Mouse (Mus musculus) spleen, postnatal 10 days (tissue): ENCODE measurements around the gene Myh9.

ENCODE experiments used
- DNase-seq, 2 experiments: peaks; one replicate each; pipeline ENCODE4 v3.0.0; 2021 to 2022; ENCODE audit warnings: low spot score in 2 of 2

Gene Myh9

DNA sequence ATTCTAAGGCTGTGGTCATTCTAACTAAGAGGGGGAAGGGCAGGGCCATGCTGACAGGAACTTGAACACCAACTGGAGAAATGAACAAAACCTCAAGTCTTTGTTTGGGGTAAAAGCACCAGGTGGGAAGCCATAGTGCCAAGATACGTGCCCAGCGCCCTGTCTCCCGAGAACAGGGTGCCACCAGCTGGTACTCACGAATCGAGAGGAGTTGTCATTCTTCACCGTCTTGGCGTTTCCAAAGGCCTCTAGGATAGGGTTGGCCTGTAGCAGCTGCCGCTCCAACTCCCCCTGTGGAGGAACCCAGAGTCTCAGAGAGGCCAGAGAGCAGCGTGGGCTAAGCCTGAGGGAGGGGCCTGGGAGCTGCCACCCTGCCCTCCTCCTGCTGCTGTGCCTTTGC lies 49.9 kb downstream of the Myh9 start:
- no peak for DNase-seq

DNA sequence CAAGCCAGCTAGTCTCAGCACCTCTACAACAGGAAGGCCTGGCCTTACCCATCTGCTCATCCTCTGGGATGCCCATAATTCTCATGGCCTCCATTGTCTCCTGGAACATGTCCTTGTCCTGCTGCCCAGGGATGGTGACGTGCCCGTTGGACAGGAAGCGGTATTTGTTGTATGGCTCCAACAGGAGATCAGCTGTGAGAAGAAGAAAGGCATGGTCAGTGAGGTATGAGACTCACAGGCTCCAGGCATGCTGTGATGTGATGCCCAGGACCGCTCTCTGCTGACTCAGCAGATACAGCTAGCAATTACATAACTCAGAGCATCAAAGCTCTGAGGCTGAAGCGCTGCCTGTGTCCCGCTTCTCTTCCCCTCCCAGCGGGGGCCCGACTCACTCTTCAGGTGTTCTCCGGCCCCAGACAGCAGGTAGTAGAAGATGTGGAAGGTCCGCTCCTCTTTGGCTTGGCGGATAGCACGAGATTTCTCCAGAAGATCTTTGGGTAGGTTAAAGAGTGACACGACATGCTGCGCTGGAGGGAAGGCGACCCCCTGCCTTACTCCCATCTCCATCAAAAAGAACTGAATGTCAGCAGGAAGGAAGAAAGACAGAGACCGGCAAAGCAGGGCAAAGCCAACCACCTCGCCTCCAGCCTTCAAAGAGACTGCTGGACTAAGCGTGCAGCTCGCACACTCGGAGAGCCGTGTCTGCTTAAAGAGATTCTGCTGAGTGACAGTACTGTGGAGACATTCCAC lies 51.1 kb downstream of the Myh9 start:
- no peak for DNase-seq

DNA sequence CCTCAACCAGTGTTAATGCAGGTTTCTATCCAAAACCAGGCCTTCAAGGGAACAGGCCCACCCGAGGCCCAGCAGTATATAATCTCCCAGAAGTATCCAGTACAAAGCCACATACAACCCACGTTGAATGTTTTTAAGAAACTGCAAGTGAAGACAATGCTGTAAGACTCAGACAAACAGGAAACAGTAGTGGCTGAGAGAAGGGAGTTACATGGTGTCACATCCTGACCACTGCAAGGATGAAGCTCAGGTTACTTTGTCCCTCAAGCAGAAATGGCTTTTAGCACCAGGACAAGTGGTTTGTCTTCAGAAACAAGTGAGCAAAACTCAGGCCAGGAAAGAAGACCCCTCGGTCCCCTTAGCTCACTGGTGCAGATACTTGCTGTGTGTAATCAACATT lies 52.8 kb downstream of the Myh9 start:
- DNase-seq, result no peak

DNA sequence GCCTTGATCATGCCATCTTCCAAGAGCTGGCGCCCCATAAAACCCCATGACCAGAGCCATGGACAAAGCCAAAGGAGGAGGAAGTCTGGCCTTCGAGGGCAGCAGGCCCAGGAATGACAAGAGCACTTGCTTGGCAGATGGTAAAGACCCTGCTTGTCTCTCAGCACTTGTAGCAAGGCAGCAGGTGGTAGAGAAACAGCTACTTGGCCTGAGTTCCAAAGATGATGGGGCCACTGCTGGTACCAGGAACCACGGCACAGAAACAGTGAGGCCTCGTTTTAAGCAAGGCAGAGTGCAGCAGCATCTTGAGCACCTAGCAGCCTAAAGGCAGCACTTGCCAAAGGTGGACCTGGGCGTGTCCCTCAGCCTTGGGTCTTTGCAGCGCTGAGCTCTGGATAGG lies 53.6 kb downstream of the Myh9 start:
- no peak for DNase-seq

DNA sequence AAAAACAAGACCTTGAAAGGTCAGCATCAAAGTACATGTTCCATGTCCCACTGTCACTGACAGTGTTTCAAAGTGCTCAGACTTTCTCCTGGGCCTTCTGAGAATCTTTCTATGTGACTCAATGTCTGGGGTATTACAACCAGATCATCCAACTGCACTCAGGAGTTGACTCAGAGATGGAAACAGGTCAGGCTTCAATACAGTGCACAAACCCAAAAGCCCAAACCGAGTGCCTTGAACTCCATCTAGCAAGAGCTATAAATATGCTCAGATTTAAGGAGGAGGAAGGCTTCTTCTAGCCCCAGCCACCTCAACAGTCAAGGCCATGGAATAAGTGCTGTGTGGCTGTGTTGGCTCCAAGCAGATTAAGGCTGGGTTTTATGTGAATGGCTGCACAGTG lies 56.2 kb downstream of the Myh9 start:
- no peak for DNase-seq

DNA sequence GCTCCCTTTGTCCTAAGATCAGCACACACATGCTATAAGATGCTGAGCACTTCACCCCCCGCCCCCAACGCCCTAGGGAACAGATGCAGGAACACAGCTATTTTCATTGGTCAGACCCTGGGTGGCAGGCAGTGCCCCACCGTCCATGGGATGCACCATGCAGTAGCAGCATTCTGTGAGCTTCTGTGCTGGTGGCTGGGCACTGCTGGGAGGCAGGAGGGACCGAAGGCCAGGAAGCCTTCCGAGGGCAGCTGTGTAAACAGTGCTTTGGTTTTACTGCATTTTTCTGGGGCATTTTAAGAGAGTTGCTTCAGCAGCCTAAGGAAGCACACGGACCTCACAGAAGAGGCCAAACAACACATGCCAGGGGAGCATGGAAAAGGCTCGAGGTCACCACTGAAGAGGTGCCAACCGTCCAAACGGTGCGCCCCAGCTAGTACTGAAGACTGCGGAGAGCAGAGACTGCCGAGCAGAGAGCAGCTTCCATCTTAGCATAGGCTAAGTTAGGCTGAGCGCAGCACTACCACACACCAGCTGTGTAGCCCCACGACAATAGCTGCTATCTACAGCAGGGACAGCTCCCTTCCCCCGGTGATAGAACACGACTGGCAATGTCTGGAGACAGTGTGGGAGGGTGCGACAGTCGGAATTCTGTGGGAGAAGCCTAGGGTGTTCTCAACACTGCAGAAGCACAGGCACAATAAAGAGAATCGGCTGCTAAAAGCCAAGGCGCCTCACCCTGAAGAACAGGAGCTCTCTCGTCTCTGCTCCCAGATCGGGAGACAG lies 57.7 kb downstream of the Myh9 start:
- no peak for DNase-seq

DNA sequence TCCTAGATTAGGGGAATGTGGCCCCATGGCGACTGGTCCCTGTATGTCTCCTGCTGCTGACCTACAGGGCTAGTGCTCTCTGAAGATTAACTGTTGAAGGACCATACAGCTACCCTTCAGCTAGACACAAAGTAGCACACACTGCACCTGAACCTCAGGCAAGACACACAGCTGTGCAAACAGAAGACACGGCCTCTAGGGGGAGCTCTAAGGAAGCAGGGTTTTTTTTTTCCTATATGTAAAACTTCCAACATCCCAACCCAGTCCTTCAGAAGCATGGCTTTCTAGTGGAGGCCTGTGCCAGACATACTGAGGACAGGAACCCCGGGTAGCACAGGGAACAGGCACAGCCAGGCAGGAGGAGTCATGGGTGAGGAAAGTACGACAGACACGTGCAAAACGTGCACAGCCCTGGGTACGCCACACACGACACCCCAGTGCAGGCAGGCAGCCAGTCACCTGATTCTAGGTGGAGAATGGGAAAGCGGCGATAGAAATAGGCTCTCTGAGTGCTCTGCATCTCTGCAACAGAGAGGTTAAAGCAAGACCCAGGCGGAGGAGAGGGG lies 59.4 kb downstream of the Myh9 start:
- peak in 1 of 2 experiments; percentile 66 for DNase-seq

DNA sequence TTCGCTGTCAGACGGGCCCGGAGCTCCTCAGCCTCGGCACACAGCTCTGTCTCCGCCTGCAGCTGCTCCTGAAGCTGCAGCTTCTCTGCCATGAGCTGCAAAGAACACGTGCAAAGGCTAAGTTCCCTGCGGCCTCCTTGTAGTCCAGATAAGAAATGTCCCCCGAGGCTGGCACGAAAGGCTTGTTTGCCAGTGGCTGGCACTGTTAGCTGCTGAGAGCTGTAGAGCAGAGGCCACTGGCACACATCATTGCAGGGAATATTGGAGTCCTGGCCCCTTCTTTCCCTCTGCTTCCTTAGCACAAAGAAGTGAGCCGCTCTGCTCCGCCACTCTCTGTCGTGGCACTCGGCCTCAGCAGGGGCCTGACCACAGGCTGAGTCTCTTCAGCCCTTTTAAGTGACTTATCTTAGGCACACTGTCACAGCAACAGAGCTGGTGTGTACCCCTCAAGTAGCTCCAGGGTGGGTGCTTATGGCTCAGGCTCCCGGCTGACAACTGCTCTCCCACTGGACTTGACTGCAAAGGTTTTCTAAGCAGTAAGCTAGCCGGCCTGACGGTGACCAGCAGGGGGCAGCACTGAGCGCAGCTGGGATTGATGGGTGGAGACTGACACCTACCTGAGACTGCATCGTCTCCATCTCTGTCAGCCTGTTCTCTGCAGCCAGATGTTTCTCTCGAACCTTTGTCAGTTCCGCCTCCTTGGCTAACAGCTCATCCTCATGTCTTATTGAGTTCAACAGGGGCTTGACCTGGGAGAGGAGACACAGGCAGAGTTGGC lies 66.6 kb downstream of the Myh9 start:
- peak; percentile 86 to 93 for DNase-seq

DNA sequence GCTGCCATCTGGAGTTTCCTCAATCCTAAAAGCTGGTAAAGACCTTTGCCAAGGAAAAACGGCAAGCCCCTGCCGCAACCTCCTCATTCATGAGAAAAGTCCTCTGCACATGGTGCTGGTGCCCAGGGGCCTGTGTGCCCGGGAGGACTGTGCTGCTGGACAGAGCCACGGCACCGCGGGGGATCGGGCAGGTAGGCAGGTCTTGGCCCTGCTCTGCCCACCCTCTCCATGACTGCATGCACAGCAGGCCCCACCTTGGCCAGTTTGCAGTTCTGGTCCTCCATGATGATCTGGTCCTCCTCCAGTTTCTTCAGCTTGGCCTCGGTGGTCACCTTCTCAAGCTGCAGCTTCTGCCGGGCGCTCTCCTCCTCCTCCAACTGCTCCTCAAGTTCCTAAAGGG lies 67.7 kb downstream of the Myh9 start:
- DNase-seq, result no peak

DNA sequence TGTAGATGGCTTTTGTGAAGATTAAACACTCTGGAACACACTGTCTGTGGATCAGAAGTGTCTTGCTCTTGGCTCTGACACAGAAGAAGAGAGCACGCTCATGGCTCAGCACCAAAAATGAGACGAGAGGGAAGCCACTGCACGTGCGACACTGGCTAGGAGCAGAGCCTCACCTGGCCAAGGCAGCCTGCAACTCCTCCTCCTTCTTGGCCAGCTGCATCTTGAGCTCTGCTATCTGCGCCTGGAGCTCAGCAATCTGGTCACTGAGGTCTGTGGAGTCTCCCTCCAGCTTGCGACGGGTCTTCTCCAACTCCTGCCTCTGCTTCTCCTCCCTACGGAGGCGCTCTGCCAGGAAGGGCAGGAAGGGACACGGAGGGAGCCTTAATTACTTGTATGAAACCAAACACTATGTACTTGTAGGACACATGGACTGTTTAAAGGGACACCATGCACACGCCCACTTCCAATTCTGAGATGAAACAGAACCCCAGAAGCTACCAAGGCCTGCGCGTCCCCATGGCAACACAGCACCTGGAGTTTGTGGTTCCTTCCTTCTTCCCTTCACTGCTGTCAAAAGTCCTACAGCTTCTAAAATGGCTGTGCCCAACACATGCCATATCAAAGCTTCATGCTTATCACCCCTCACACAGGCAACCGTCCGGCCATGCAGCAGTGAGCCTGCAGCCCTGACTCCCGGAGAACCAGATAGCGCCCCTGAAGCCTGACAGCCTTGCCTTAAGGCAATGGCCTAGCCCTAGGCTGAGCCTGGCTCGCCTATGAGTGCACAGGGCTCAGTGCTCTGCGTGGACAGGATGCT lies 68.7 kb downstream of the Myh9 start:
- peak; percentile 59 to 82 for DNase-seq

DNA sequence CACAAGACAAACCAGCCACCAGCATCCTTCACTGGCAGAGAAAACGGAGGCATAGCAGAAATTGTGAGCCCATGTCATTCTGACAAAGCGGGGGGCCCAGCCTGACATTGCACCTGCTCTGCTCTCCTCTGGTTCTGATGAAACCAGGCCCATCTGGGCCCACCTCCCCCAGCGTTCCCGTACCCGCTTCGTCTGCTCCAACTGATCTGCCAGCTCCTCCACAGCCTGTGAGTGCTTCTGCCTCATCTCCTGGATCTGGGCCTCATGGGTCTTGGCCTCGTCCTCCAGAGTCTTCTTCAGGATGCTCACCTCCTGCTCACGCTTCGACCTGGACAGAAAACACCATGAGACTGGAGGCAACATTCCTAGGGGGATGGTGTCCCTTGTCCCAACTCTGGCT lies 71.0 kb downstream of the Myh9 start:
- DNase-seq, result no peak

DNA sequence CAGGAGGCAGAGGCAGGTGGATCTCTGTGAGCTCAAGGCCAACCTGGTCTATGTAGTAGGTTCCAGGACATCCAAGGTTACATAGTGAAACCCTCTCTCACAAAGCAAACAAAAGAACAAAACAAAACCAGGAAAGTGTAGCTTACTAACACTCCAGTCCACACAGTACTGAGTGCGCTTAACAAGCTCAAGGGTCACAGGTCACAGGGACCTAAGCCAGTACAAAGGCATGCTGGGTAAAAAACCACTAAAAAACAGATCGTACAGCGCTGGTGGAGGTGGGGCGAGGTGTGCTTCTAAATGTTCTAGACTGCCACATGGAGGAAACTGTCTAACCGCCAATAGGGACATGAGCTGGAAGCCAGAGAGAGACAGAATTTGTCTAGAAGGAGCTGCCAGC lies 71.6 kb downstream of the Myh9 start:
- no peak for DNase-seq

DNA sequence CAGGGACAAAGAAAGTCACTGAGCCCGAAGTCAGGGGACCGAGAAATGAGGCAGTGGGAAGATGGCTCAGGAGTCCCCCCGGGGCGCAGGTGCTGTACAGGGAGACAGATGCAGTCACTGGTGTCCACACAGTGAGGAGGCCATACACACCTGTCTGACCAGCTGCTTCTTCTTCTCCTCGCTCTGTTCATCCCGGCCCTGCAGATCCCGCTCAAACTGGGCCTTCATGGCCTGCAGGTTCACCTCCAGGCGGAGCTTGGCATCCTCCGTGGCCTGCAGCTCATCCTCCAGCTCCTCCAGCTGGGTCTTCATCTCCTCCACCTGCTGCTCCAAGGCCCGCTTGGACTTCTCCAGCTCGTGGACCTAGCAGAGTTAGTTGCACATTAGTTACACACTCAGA lies 75.0 kb downstream of the Myh9 start:
- no peak for DNase-seq

DNA sequence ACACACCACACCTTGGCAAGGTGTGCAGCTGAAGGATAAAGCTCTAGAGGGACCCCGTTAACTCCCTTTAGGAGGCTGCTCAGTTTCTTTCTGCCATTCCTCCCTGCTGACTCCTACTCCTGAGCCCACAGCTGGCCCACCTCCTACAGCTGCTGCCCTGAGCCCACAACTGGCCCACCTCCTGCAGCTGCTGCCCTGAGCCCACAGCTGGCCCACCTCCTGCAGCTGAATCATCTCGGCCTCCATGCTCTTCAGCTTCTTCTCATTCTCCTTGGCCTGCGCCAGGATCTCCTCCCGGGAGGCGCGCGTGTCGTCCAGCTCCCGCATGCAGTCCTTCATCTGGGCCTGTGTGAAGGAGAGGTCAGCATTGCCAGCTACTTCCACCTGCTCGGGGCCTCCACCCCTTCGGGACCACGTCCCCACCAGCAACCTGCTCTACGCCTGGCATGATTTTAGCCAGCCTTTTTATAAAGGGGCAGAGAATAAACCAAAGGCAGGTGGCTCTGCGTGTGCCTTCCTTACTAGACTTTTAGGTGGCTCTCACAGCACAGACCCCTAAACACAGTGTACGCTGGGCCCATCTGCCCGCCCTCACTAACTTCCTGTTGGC lies 76.4 kb downstream of the Myh9 start:
- DNase-seq, result no peak

DNA sequence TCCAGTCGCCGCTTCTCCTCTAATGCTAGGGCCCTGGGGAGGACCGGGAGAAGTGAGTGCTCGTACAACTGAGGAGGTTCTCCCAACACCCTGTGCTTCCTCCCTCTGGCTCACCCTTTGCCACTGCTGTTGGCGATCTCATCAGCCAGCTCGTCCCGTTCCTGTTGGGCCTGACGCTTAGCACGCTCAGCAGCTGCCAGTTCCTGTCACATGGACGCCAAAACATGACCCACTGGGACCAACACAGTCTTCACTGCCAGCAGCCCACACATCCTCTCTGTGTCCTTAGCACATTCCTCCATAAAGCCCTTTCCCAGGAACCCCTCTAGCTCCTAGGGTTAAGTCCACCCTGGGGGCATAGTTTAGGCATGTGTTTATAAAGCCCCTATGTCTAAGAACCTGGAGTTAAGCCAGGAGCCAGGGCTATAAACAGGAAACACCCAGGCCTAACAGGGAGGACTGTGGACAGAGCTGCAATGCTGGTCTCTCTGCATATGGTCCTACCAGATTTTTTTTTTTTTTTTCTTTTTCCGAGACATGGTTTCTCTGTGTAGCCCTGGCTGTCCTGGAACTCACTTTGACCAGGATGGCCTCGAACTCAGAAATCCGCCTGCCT lies 77.5 kb downstream of the Myh9 start:
- DNase-seq, result no peak

DNA sequence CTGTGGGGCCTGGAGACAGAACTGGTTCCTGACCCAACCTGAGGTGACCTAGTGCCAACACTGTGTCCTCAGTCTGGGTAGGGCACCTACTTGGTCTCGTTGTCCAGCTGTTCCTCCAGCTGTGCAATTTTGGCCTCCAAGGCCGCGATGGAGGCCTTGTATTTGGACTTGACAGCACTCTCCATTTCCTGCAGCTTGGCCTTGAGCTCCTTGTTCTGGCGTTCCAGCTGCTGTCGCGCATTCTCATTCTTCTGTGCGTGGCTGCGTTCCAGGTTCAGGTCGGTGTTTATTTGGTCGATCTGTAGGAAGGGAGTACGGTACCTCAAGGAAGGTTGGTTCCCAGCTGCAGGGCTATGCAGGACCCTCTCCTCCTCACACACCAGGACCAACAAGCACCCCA lies 78.3 kb downstream of the Myh9 start:
- DNase-seq, result no peak

DNA sequence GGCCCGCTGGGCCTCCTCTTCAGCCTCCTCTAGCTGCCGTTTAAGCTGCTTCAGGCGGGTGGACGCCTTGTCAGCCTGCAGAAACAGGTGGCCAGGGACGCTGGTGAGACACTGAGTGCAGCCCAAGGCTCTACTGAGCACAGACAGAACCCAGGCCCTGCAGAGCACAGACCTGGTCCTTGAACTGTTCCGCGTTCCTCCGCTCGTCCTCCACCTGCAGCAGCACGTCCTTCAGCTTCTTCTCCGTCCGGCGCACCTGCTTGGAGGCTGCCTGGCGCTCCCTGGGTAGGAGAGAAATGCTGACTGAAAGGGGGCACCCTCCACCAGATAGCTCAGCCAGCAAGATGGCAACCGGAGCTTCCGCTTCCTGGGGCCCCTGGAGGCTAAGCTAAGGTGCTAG lies 78.9 kb downstream of the Myh9 start:
- DNase-seq, result no peak

DNA sequence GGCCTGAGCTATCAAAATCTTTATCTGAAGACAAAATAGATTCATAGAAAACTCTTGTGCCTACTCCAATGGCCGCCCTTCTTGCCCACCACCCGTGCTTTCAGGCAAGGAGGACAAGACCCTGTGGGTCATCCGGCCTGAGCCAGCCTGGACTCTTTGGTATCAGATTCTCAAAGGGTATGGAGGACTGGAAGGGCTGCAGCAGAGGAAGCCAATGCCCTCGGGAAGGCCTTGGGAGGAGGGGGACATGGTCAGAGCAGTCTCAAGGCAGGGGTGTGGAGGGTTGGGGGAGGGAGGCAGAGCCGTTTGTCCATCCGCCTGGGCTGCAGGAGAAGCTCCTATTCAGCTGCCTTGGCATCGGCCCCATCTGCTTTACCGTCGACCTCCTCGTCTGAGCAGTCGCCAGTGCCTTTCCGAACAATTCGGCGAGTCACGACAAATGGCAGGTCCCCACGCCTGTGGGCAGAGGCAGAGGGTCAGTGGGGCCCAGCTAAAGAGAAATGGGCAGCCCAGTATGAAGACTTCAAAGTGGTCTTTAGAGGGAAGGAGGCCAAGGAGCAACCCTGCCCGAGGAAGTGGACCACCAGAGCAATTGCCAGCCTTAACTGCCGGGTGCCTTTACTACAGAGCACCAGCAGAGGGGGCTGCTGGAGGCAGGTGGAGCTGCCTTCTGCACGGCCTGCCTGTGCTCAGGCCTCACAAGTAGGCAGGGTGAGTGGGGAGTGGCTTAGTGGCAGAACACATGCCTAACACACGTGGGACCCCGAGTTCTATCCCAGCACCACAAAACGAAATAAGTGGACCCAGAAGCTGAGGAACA lies 80.2 kb downstream of the Myh9 start:
- DNase-seq, result peak in 1 of 2 experiments; percentile 69

DNA sequence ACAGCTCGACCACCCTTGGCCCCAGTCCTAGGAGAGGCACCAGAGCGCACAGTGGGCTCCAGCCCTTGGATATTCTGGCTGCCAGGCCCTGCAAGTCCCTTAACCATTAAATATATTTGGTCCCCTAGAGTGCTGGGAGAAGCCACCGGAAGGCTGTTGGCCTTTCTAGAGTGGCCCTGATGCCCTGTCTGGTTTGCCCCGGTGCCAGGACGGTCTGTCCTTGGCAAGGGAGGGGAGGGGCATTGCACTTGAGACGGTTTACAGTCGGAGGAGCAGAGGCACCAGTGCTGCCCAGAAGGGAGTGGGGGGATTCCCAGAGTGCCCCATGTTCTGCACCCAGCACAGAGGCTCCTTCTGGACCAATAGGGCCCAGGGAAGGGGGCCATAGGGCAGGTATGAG lies 80.9 kb downstream of the Myh9 start:
- no peak for DNase-seq

DNA sequence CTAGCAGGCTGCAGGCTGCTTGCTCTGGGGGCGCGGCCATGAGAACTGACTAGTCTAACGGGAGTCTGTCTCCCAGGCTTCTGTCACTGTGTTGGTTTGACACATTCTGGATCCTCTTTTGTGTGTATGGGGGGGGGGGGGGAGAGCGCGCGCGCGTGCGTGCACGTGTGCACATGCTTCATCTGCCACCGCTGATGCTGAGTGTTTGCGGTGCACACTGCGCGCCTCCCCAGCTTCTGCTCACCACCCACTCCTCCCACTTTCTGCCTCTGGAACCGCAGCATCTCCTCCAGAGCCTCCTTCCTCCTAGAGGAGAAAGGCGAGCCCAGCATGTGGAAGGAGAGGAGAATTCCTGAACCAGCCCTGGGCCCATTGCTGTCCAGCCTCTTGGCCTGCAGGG lies 81.9 kb downstream of the Myh9 start:
- DNase-seq, result no peak
